Mouse (Mus musculus): ENCODE measurements around the gene Brpf1.

DNA sequence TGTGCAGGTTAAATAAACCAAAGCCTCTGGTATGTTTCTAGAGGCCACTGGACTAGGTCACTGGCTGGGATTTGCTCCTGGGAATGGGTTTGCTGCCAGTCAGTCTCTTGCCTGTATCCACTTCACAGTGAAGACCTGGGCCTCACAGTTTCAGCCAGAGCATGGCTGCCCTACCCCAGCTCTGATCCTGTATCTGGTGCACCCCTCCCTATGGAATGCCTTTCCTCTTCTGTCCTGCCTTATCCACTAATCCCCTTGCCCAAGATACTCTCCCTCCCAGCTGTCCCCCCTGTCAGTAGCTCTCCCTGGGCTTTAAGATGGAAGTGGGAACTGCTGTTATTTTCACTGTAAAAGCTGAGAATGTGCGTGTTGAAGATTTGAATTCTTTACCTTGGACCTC, 38.9 kb upstream of the Brpf1 start:
- no peak for TF ChIP-seq CTCF (IDR thresholded peaks at IDR 0.05; ENCODE audit: extremely low read depth, insufficient read length, insufficient replicate concordance, low read depth, low read length)
- no peak for TF ChIP-seq POLR2A (IDR thresholded peaks at IDR 0.05; ENCODE audit: low read depth, low read length)

All from small intestine, adult 2 months (tissue).